28 mouse cellular contexts compared by ENCODE assay signal in the genomic region with DNA sequence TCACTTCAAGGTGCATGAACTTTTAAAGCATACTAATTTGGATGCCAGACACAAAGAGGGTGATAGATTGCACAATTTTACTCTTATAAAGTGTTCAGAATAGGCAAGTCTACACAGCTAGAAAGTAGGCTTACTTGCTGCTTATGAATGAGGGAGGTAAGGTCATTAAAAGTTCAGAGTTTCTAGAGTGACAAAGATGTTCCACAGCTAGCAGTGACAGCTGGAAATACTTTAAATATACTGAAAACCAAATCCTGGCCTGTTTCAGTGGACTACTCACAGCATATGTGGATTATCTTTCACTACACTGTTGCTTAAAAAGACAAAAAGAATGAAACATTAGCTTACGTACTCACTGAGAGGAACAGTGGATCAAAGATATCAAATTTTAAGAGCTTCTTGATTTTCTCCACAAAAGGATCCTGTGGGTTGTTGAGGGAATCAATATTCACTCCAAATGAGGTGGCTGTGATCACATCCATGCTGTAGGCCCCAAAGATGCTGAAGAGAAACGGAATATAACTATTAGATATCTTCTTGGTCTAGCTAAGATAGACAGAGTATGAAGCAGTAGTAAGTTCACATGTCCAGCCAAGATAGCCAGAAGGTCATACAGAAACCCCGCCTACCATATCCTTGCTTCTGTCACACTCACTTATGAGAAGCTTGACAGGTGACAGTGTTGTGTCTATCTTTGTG. TPM values are rescaled to one million over a fixed set of nuclear protein-coding genes. Genes with fewer than 3 reads are reported as not detected.
DNase-seq lines count a peak whose midpoint lies in the region; ATAC-seq and TF ChIP-seq lines count a peak whose summit lies in the region.
"Had no signal": no experiment of that assay in that cellular context is flagged by ENCODE, and none has a peak within 500 bp of the region (broad histone marks: within the 10 kb centered on the region; RNA-seq: fewer than 3 reads in every experiment).

No protein-coding gene starts in this region.

- H3K36me3 ChIP-seq in embryonic facial prominence, embryonic 14.5 days (ENCODE audit: control insufficient read depth, insufficient read depth, low read length): no peaks in the 10 kb centered on the region
- no peaks in the 10 kb centered on the region for H3K36me3 ChIP-seq in embryonic facial prominence, embryonic 10.5 days (replicated peaks)
- H3K36me3 ChIP-seq in lung, embryonic 14.5 days (ENCODE audit: insufficient read depth): no peaks in the 10 kb centered on the region
- no peaks in the 10 kb centered on the region for H3K36me3 ChIP-seq in lung, embryonic 16.5 days (ENCODE audit: control insufficient read depth, insufficient read depth, low read length)
- H3K36me3 ChIP-seq: embryonic facial prominence, embryonic 12.5 days; embryonic facial prominence, embryonic 15.5 days; forebrain, embryonic 10.5 days; forebrain, embryonic 12.5 days had no signal

- ATAC-seq in embryonic facial prominence, embryonic 14.5 days (ENCODE audit: low read depth): peak; percentile 57; the same call in 1 of the 2 replicates
- peak; percentile 56 for ATAC-seq in lung, embryonic 14.5 days (ENCODE audit: insufficient read depth)
- peak; percentile 74 for ATAC-seq in lung, embryonic 16.5 days (ENCODE audit: low read depth)
- ATAC-seq: CD4-positive, CD25-positive, alpha-beta regulatory T cell, adult 4 months; forebrain, embryonic 14.5 days; forebrain, embryonic 16.5 days had no signal

- H3K4me1 ChIP-seq in embryonic facial prominence, embryonic 14.5 days (ENCODE audit: control insufficient read depth, insufficient read depth, low read length): no peaks in the 10 kb centered on the region
- H3K4me1 ChIP-seq in embryonic facial prominence, embryonic 10.5 days: no peaks in the 10 kb centered on the region
- peaks cover 5% of the 10 kb centered on the region; the same call in 1 of the 2 replicates for H3K4me1 ChIP-seq in lung, embryonic 14.5 days (ENCODE audit: insufficient read depth)
- no peaks in the 10 kb centered on the region for H3K4me1 ChIP-seq in lung, embryonic 16.5 days (replicated peaks; ENCODE audit: control insufficient read depth, insufficient read depth, low read length)
- H3K4me1 ChIP-seq: embryonic facial prominence, embryonic 12.5 days; embryonic facial prominence, embryonic 15.5 days; forebrain, embryonic 10.5 days; forebrain, embryonic 12.5 days had no signal

- TF ChIP-seq CTCF in lung, embryonic 14.5 days (IDR thresholded peaks at IDR 0.05; ENCODE audit: low read depth): no peak

- H3K9ac ChIP-seq in embryonic facial prominence, embryonic 14.5 days (ENCODE audit: low read depth, low read length): no peak overlapping the region
- H3K9ac ChIP-seq in lung, embryonic 14.5 days: no peak overlapping the region
- H3K9ac ChIP-seq in lung, embryonic 16.5 days (ENCODE audit: low read length): no peak overlapping the region
- H3K9ac ChIP-seq: embryonic facial prominence, embryonic 12.5 days; embryonic facial prominence, embryonic 15.5 days; forebrain, embryonic 12.5 days had no signal

- no peaks in the 10 kb centered on the region for H3K27me3 ChIP-seq in embryonic facial prominence, embryonic 14.5 days (replicated peaks; ENCODE audit: control insufficient read depth, insufficient read depth, low read length)
- no peaks in the 10 kb centered on the region for H3K27me3 ChIP-seq in embryonic facial prominence, embryonic 10.5 days (replicated peaks; ENCODE audit: low read depth, poor library complexity, severe bottlenecking)
- H3K27me3 ChIP-seq in lung, embryonic 14.5 days (ENCODE audit: insufficient read depth, low read length): no peaks in the 10 kb centered on the region
- no peaks in the 10 kb centered on the region for H3K27me3 ChIP-seq in lung, embryonic 16.5 days (ENCODE audit: control insufficient read depth, insufficient read depth, low read depth, low read length)
- H3K27me3 ChIP-seq: embryonic facial prominence, embryonic 12.5 days; embryonic facial prominence, embryonic 15.5 days had no signal

- no peak overlapping the region for H3K27ac ChIP-seq in embryonic facial prominence, embryonic 14.5 days (replicated peaks; ENCODE audit: low read depth, low read length)
- no peak overlapping the region for H3K27ac ChIP-seq in embryonic facial prominence, embryonic 10.5 days (replicated peaks)
- peak overlapping the region; percentile 42 for H3K27ac ChIP-seq in lung, embryonic 14.5 days (ENCODE audit: low read depth)
- no peak overlapping the region for H3K27ac ChIP-seq in lung, embryonic 16.5 days (ENCODE audit: low read length)
- H3K27ac ChIP-seq: embryonic facial prominence, embryonic 12.5 days; embryonic facial prominence, embryonic 15.5 days; forebrain, embryonic 10.5 days; forebrain, embryonic 12.5 days had no signal

- no peaks in the 10 kb centered on the region for H3K9me3 ChIP-seq in embryonic facial prominence, embryonic 14.5 days (ENCODE audit: control insufficient read depth, low read length)
- no peaks in the 10 kb centered on the region for H3K9me3 ChIP-seq in embryonic facial prominence, embryonic 10.5 days
- no peaks in the 10 kb centered on the region for H3K9me3 ChIP-seq in lung, embryonic 14.5 days (ENCODE audit: low read depth, low read length)
- H3K9me3 ChIP-seq in lung, embryonic 16.5 days (ENCODE audit: control insufficient read depth, low read length): no peaks in the 10 kb centered on the region
- H3K9me3 ChIP-seq: embryonic facial prominence, embryonic 12.5 days; embryonic facial prominence, embryonic 15.5 days; forebrain, embryonic 10.5 days; forebrain, embryonic 12.5 days had no signal

- DNase-seq in embryonic facial prominence, embryonic 14.5 days (ENCODE audit: low spot score): peak; percentile 25
- DNase-seq in embryonic facial prominence, embryonic 10.5 days (ENCODE audit: low spot score): no peak
- peak; percentile 68 for DNase-seq in lung, embryonic 14.5 days
- no peak for DNase-seq in lung, postnatal 36 days
- DNase-seq in lung, postnatal 25 days (ENCODE audit: low spot score): no peak
- peak; percentile 8 for DNase-seq in lung, postnatal 10 days
- no peak for DNase-seq in lung, postnatal 4 days
- DNase-seq: adrenal gland, adult 2 months; adrenal gland, postnatal 10 days; adrenal gland, postnatal 25 days; B cell, adult 2 months; cerebellum, adult 11 months; cerebellum, adult 18-20 months; cerebellum, adult 8-10 months; cerebellum, adult 9-11 months; cerebellum, postnatal 14 days; cerebellum, postnatal 36 days; embryo, embryonic 11 days had no signal

- 72% methylated on average over 3 of the region's 3 CpGs for WGBS in embryonic facial prominence, embryonic 14.5 days
- 87% methylated on average over 3 of the region's 3 CpGs for WGBS in embryonic facial prominence, embryonic 10.5 days
- WGBS in lung, embryonic 14.5 days: 45% methylated on average over 3 of the region's 3 CpGs
- 46% methylated on average over 3 of the region's 3 CpGs for WGBS in lung, embryonic 16.5 days

- H3K4me3 ChIP-seq in embryonic facial prominence, embryonic 14.5 days (ENCODE audit: low read depth, low read length): no peak overlapping the region
- no peak overlapping the region for H3K4me3 ChIP-seq in embryonic facial prominence, embryonic 10.5 days
- no peak overlapping the region for H3K4me3 ChIP-seq in lung, embryonic 14.5 days (ENCODE audit: low read depth, low read length)
- no peak overlapping the region for H3K4me3 ChIP-seq in lung, embryonic 16.5 days (ENCODE audit: low read length)
- H3K4me3 ChIP-seq: embryonic facial prominence, embryonic 12.5 days; embryonic facial prominence, embryonic 15.5 days; erythroblast, embryonic 14.5 days; forebrain, embryonic 10.5 days; forebrain, embryonic 12.5 days had no signal

- no peak overlapping the region for H3K4me2 ChIP-seq in embryonic facial prominence, embryonic 14.5 days (ENCODE audit: low read depth, low read length)
- H3K4me2 ChIP-seq in lung, embryonic 14.5 days: no peak overlapping the region
- H3K4me2 ChIP-seq in lung, embryonic 16.5 days (ENCODE audit: low read depth, low read length): no peak overlapping the region
- H3K4me2 ChIP-seq: embryonic facial prominence, embryonic 12.5 days; embryonic facial prominence, embryonic 15.5 days; forebrain, embryonic 12.5 days had no signal

RNA-seq across cellular contexts. Expression of gene Cyp3a13, which starts 11.7 kb away (rescaled TPM):
- 0.07 TPM in 1 of 2 replicates, not detected in the other for polyA plus RNA-seq in embryonic facial prominence, embryonic 14.5 days (2014; fragmentation: Nextera tagmentation; extraction: Ambion mirVana)
- polyA plus RNA-seq in embryonic facial prominence, embryonic 10.5 days (2016; fragmentation: Nextera tagmentation; extraction: Ambion mirVana): not detected in 2 replicates
- polyA plus RNA-seq in lung, embryonic 14.5 days (2014; fragmentation: Nextera tagmentation; extraction: Ambion mirVana): 0.21 and 0.28 TPM in 2 replicates
- 0.77 and 0.79 TPM in 2 replicates for polyA plus RNA-seq in lung, embryonic 16.5 days (2015; fragmentation: Nextera tagmentation; extraction: Ambion mirVana)
- polyA plus RNA-seq: adrenal gland, adult 2 months; brain, embryonic 14.5 days; CD4-positive, CD25-positive, alpha-beta regulatory T cell, adult 4 months; embryonic facial prominence, embryonic 12.5 days; erythroblast, embryonic 14.5 days; forebrain, embryonic 10.5 days; forebrain, embryonic 12.5 days; forebrain, embryonic 14.5 days; forebrain, embryonic 16.5 days had no signal

RNA-seq across cellular contexts. Expression of gene Pilrb2, which starts 38.1 kb away (rescaled TPM):
- 0.46 and 0.52 TPM in 2 replicates for polyA plus RNA-seq in embryonic facial prominence, embryonic 14.5 days (2014; fragmentation: Nextera tagmentation; extraction: Ambion mirVana)
- not detected in 2 replicates for polyA plus RNA-seq in embryonic facial prominence, embryonic 10.5 days (2016; fragmentation: Nextera tagmentation; extraction: Ambion mirVana)
- 0.37 and 0.83 TPM in 2 replicates for polyA plus RNA-seq in lung, embryonic 14.5 days (2014; fragmentation: Nextera tagmentation; extraction: Ambion mirVana)
- 1.1 and 1.5 TPM in 2 replicates for polyA plus RNA-seq in lung, embryonic 16.5 days (2015; fragmentation: Nextera tagmentation; extraction: Ambion mirVana)
- polyA plus RNA-seq: erythroblast, embryonic 14.5 days; forebrain, embryonic 10.5 days; forebrain, embryonic 12.5 days; forebrain, embryonic 14.5 days; forebrain, embryonic 16.5 days had no signal

RNA-seq across cellular contexts. Expression of gene Pilrb1, which starts 51.8 kb away (rescaled TPM):
- 0.39 and 0.56 TPM in 2 replicates for polyA plus RNA-seq in embryonic facial prominence, embryonic 14.5 days (2014; fragmentation: Nextera tagmentation; extraction: Ambion mirVana)
- polyA plus RNA-seq in embryonic facial prominence, embryonic 10.5 days (2016; fragmentation: Nextera tagmentation; extraction: Ambion mirVana): 0.16 TPM in 1 of 2 replicates, not detected in the other
- polyA plus RNA-seq in lung, embryonic 14.5 days (2014; fragmentation: Nextera tagmentation; extraction: Ambion mirVana): 0.41 and 1.1 TPM in 2 replicates
- polyA plus RNA-seq in lung, embryonic 16.5 days (2015; fragmentation: Nextera tagmentation; extraction: Ambion mirVana): 1.1 and 1.8 TPM in 2 replicates
- polyA plus RNA-seq: brain, embryonic 14.5 days; erythroblast, embryonic 14.5 days; forebrain, embryonic 10.5 days; forebrain, embryonic 12.5 days; forebrain, embryonic 14.5 days; forebrain, embryonic 16.5 days had no signal

RNA-seq across cellular contexts. Expression of gene Gjc3, which starts 53.2 kb away (rescaled TPM):
- 0.45 and 0.88 TPM in 2 replicates for polyA plus RNA-seq in embryonic facial prominence, embryonic 14.5 days (2014; fragmentation: Nextera tagmentation; extraction: Ambion mirVana)
- 0.06 and 0.07 TPM in 2 replicates for polyA plus RNA-seq in embryonic facial prominence, embryonic 10.5 days (2016; fragmentation: Nextera tagmentation; extraction: Ambion mirVana)
- polyA plus RNA-seq in lung, embryonic 14.5 days (2014; fragmentation: Nextera tagmentation; extraction: Ambion mirVana): 0.18 TPM in 1 of 2 replicates, not detected in the other
- polyA plus RNA-seq in lung, embryonic 16.5 days (2015; fragmentation: Nextera tagmentation; extraction: Ambion mirVana): 0.08 and 0.10 TPM in 2 replicates
- polyA plus RNA-seq: erythroblast, embryonic 14.5 days; forebrain, embryonic 10.5 days; forebrain, embryonic 12.5 days had no signal

Comparison
In these comparisons a context has a peak if more than half of its experiments do, and no peak if none do; other contexts are left out.
1. DNase-seq: peak in embryonic facial prominence, embryonic 14.5 days (single experiment), lung, embryonic 14.5 days (single experiment) and lung, postnatal 10 days (single experiment); none in embryonic facial prominence, embryonic 10.5 days (single experiment), lung, postnatal 36 days (single experiment), lung, postnatal 25 days (single experiment) and lung, postnatal 4 days (0 of 2).
2. Peak in every context shown above with its lines, with median percentiles within 50 percentile points of each other: ATAC-seq.